Mouse (Mus musculus) induced T-regulatory cell, adult 2 months (primary cell): ENCODE measurements around the gene Hist1h3e.
"Not testable (repeated sequence)": the region's sequence is repeated elsewhere in the genome, so short reads cannot be mapped to it uniquely, and the experiment has no call there.

Experiments used
- DNase-seq: peaks from one replicate; pipeline ENCODE4 v3.0.0-alpha.2; 2012; ENCODE audit warnings: low read depth

The Hist1h3e gene

DNA sequence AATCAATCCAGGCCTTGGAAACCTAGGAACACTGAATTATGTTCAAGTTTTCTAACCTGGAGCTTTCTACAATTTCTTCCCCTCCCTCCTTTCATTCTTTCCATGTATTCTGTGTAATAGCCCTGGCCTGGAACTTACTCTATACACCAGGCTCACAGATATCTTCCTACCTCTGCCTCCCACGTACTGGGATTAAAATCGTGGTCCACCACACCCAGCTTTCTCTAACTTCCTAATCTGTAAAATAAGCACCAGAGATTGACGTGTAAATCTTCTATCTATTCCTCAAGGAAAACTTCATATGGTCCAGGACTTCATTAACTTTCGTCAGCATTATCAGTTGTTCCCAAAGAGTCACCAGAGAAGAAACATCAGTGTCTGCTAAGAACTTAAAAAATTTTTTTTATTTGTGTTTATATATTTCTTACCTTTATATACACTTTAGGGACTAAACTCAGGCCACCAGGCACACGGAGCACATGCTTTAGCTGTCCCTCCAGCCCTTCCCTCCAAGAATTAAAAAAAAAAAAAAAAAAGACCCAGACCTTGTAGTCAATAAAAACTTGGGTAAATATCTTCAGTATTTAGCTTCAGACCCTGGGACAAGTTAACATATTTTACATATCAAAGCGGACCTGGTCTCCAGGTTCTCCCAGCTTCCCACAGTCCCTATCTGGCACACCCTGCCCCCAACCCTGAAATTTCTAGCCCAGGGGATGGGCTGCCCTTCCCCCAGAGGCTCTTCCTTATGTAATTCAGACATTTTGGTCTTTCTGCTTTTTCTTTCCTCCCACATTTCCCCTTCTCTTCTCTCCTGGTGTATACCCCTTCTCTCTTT lies 20.3 kb upstream of the Hist1h3e start:
- DNase-seq = peak; percentile 29

DNA sequence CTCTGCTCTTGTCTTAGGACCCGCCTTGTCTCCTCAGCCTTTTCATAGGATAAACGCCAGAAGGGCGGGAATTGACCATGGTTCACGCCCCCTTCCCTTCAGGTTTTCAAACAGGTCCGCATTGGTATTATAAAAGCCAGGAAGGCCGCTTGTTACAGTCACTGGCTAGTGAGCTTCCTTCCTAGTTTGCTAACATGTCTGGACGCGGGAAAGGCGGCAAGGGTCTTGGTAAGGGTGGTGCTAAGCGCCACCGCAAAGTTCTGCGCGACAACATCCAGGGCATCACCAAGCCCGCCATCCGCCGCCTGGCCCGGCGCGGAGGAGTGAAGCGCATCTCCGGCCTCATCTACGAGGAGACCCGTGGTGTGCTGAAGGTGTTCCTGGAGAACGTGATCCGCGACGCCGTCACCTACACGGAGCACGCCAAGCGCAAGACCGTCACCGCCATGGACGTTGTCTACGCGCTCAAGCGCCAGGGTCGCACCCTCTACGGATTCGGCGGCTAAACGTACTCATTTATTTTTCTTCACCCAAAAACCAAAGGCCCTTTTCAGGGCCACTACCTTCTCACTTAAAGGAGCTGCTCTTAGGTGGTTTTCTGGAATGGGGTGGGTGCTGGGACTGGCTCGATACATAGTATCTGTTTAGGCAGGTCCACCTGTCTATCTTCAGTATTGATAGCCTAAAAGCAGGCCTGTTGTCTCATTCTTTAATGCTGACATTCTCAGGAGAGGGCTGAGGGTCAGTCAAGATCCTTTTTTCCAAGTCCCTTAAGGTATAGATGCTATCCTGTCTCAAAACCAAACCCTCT lies 19.4 kb upstream of the Hist1h3e start, which contains the start of gene Hist1h4d:
TSS of gene Hist1h4d (plus strand) at position 191 of the 811 bp plus-strand sequence.
- peak; percentile 95 for DNase-seq

GRCm38 (mm10) chr13:23577835-23578234 lies 15.7 kb upstream of the Hist1h3e start:
- DNase-seq = no peak

DNA sequence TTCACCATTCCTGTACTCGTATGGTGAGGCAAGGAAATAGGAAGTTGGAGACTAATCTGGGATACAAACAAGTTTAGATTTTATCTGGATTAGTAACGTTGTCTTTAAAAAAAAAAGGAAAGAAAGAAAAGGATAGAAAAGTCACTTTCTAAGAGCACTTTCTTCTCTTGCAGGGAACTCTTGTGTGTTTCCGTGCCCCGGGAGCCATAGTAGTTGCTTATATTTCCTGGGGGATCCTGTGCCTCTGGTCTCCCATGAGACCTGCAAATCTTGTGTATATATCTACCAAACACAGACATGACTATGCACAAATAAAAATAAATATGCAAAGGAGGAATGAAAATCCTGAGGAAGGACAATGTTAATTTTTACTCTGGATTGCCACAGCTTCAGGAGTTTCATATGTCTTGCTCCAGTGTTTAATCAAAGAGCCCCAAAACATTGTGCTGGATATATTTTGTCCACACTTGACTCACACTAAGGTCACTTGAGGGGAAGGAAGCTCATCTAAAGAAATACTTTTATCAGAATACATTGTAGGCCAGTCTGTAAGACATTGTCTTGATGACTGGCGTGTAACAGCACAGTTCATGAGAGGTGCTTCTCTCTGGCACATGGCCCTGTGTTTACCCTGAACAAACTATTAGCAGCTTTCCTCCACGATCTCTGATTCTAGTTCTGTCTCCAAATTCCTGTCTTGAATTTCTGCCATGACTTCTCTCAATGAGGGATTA lies 14.9 kb upstream of the Hist1h3e start:
- no peak for DNase-seq

- peak; percentile 57 for DNase-seq
These were observed 14.2 kb upstream of the Hist1h3e start for GRCm38 (mm10) chr13:23576351-23576881.

DNA sequence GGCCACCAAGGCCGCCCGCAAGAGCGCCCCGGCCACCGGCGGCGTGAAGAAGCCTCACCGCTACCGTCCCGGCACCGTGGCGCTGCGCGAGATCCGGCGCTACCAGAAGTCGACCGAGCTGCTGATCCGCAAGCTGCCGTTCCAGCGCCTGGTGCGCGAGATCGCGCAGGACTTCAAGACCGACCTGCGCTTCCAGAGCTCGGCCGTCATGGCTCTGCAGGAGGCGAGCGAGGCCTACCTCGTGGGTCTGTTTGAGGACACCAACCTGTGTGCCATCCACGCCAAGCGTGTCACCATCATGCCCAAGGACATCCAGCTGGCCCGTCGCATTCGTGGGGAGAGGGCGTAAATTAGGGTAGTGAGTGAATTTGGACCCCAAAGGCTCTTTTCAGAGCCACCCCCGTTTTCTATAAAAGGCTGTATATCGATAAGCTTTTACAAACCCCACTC lies 13.7 kb upstream of the Hist1h3e start:
- not testable (repeated sequence) for DNase-seq

- peak; percentile 86 for DNase-seq
These were observed 13.2 kb upstream of the Hist1h3e start, which contains the start of gene Hist1h3d for GRCm38 (mm10) chr13:23575271-23575851. Gene Hist1h3d (plus strand): TSS chr13:23575763.

GRCm38 (mm10) chr13:23574546-23575170 lies 12.5 kb upstream of the Hist1h3e start:
- DNase-seq = peak; percentile 72

GRCm38 (mm10) chr13:23573898-23574524 lies 11.8 kb upstream of the Hist1h3e start, which contains the start of the genes Hist1h2bf and Hist1h2ad:
Gene Hist1h2bf (minus strand): TSS chr13:23574196.
Gene Hist1h2ad (plus strand): TSS chr13:23574381.
- DNase-seq = peak; percentile 98

GRCm38 (mm10) chr13:23573034-23573897 lies 11.1 kb upstream of the Hist1h3e start:
- DNase-seq = peak; percentile 58

- DNase-seq = peak; percentile 58
These were observed 10.3 kb upstream of the Hist1h3e start for GRCm38 (mm10) chr13:23572218-23573033.

DNA sequence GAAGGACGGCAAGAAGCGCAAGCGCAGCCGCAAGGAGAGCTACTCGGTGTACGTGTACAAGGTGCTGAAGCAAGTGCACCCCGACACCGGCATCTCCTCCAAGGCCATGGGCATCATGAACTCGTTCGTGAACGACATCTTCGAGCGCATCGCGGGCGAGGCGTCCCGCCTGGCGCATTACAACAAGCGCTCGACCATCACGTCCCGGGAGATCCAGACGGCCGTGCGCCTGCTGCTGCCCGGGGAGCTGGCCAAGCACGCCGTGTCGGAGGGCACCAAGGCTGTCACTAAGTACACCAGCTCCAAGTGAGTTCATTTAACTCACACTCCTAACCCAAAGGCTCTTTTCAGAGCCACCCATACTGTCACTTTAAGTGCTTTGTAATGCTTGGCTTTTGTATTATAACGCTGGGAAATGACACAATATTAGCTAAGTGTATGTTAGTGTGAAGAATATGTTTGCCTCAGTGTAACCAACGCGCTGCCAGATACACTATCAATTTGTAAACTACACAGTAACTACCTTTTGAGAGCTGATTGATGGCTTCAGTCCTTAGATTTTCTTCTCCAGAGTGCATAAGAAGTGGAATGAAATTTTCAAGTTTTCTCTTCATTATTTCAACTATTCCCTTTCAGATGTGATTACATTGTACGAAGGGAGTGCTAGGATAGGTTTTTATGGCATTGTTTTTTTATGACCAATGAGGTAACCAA lies 9.5 kb upstream of the Hist1h3e start:
- DNase-seq = peak; percentile 74

GRCm38 (mm10) chr13:23571022-23571503 lies 8.9 kb upstream of the Hist1h3e start, which contains the start of the genes Hist1h2ae and Hist1h2bg:
Gene Hist1h2ae (minus strand): TSS chr13:23571220.
Gene Hist1h2bg (plus strand): TSS chr13:23571396.
- peak; percentile 94 for DNase-seq

- DNase-seq = peak; percentile 66
These were observed 8.3 kb upstream of the Hist1h3e start for GRCm38 (mm10) chr13:23570261-23571021.

DNA sequence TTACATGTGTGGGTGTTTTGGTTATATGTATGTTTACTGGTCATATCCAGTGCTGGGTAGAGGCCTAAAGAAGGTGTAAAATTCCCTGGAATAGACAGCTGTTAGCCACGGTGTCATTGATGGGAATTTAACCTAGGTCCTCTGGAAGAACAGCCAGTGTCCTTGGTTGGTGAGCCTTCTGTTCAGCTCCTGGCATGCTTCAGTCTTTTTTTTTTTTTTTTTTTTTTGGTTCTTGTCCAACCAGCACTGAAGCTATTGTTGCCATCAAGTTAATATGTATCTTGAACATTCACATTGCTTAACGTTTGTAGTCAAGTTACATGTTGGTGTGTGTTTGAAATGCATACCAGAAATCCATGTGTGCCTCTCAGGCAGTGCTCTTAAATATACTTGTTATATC lies 2.3 kb upstream of the Hist1h3e start:
- no peak for DNase-seq

DNA sequence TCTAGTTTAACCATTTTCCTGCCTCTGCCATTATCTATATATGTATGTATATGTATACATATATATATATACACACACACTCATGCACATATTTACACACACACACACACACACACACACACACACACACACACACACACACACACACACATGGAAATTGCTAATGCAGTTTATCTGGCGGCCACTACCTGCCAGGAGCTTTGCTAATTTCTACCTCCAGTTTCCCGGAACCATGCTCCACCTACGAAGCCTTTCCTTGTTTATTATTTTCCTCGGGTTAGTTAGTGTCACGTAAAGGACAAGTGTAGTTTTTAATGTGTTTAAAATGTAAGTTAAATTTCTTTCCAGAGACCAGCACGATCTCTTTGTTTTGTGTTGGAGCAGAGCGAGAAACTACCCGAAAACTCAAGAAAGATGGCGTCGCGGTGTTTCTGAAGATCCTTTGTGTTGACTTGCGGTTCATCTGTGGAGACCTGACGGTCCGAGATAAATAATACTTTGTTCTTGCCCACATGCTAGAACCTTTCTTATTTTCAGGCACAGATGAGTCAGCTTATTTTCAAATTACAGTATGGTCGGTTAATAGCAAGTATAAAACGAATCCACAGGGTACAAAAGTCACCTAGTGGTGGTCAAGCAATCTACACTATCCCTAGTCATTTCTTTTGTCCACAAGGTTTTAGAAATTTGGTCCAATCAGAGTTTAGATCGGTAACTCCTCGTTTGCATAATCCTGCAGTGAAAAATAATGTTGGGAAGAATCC lies 712 bp upstream of the Hist1h3e start:
- peak; percentile 81 for DNase-seq
